Mouse (Mus musculus): ENCODE measurements around the gene E430018J23Rik. TPM values are rescaled to one million over a fixed set of nuclear protein-coding genes. Genes with fewer than 3 reads are reported as not detected.

The E430018J23Rik gene
- total and polyA plus RNA-seq, 2 experiments from 2014 or later, result 1.4 to 9.1 TPM

- TF ChIP-seq CTCF (IDR thresholded peaks at IDR 0.05), result no peak
- Histone ChIP-seq H3K4me3 (ENCODE audit: low read depth, low read length) (peak within 1 kb of the TSS; percentile 88), H3K9ac (replicated peaks; ENCODE audit: low read length, poor library complexity, severe bottlenecking) (peak within 1 kb of the TSS; percentile 98), H3K4me2 (ENCODE audit: low read depth, low read length, poor library complexity, severe bottlenecking) (peak within 1 kb of the TSS; percentile 89), H3K27ac (ENCODE audit: low read depth, low read length) (peak within 1 kb of the TSS; percentile 97), H3K4me1 (ENCODE audit: insufficient read depth, low read length) (peaks cover 3% of the 10 kb centered on the region), H3K36me3 (ENCODE audit: insufficient read depth, low read length) (peaks cover 7% of the 10 kb centered on the region; the same call in 1 of the 2 replicates), H3K9me3 (ENCODE audit: low read length) (no peaks in the 10 kb centered on the region), H3K27me3 (ENCODE audit: insufficient read depth, low read length) (no peaks in the 10 kb centered on the region)
- peak; percentile 94 for ATAC-seq (ENCODE audit: low FRiP score)
- DNase-seq (ENCODE audit: low spot score), result peak; percentile 94
- under 1% methylated on average over 56 of the region's 76 CpGs for WGBS
These were observed 47.7 kb downstream of the E430018J23Rik start, which contains the start of gene Zfp768 for GRCm38 (mm10) chr7:127345512-127346325. Gene Zfp768 (minus strand): TSS chr7:127345589.

GRCm38 (mm10) chr7:127345092-127345491, 48.3 kb downstream of the E430018J23Rik start:
- Histone ChIP-seq H3K36me3 (ENCODE audit: insufficient read depth, low read length) (peaks cover 7% of the 10 kb centered on the region; the same call in 1 of the 2 replicates), H3K4me3 (ENCODE audit: low read depth, low read length) (peak overlapping the region; percentile 88), H3K4me1 (ENCODE audit: insufficient read depth, low read length) (peaks cover 3% of the 10 kb centered on the region), H3K9me3 (ENCODE audit: low read length) (no peaks in the 10 kb centered on the region), H3K4me2 (ENCODE audit: low read depth, low read length, poor library complexity, severe bottlenecking) (peak overlapping the region; percentile 89), H3K9ac (replicated peaks; ENCODE audit: low read length, poor library complexity, severe bottlenecking) (peak overlapping the region; percentile 98), H3K27ac (ENCODE audit: low read depth, low read length) (peak overlapping the region; percentile 97), H3K27me3 (ENCODE audit: insufficient read depth, low read length) (no peaks in the 10 kb centered on the region)
- ATAC-seq (ENCODE audit: low FRiP score), result peak; percentile 20; the same call in 1 of the 2 replicates
- WGBS, result under 1% methylated on average over 39 of the region's 42 CpGs
- DNase-seq (ENCODE audit: low spot score), result no peak
- no peak for TF ChIP-seq CTCF (IDR thresholded peaks at IDR 0.05)

GRCm38 (mm10) chr7:127344371-127344770, 49.1 kb downstream of the E430018J23Rik start:
- peak overlapping the region; percentile 98; the same call in 1 of the 2 replicates for H3K9ac ChIP-seq (replicated peaks; ENCODE audit: low read length, poor library complexity, severe bottlenecking)
- peaks cover 3% of the 10 kb centered on the region for H3K4me1 ChIP-seq (ENCODE audit: insufficient read depth, low read length)
- peak overlapping the region; percentile 88 for H3K4me3 ChIP-seq (ENCODE audit: low read depth, low read length)
- H3K27me3 ChIP-seq (ENCODE audit: insufficient read depth, low read length), result no peaks in the 10 kb centered on the region
- ATAC-seq (ENCODE audit: low FRiP score), result no peak
- WGBS, result 90% methylated on average over 8 of the region's 8 CpGs
- no peak for TF ChIP-seq CTCF (IDR thresholded peaks at IDR 0.05)
- H3K36me3 ChIP-seq (ENCODE audit: insufficient read depth, low read length), result peaks cover 7% of the 10 kb centered on the region; the same call in 1 of the 2 replicates
- peak overlapping the region; percentile 89 for H3K4me2 ChIP-seq (ENCODE audit: low read depth, low read length, poor library complexity, severe bottlenecking)
- H3K27ac ChIP-seq (ENCODE audit: low read depth, low read length), result no peak overlapping the region
- no peak for DNase-seq (ENCODE audit: low spot score)
- no peaks in the 10 kb centered on the region for H3K9me3 ChIP-seq (ENCODE audit: low read length)

GRCm38 (mm10) chr7:127343351-127344019, 49.9 kb downstream of the E430018J23Rik start:
- no peak for DNase-seq (ENCODE audit: low spot score)
- no peak for ATAC-seq (ENCODE audit: low FRiP score)
- Histone ChIP-seq H3K4me1 (ENCODE audit: insufficient read depth, low read length) (peaks cover 3% of the 10 kb centered on the region), H3K4me3 (ENCODE audit: low read depth, low read length) (no peak overlapping the region), H3K9me3 (ENCODE audit: low read length) (no peaks in the 10 kb centered on the region), H3K36me3 (ENCODE audit: insufficient read depth, low read length) (peaks cover 7% of the 10 kb centered on the region; the same call in 1 of the 2 replicates), H3K4me2 (ENCODE audit: low read depth, low read length, poor library complexity, severe bottlenecking) (no peak overlapping the region), H3K27me3 (ENCODE audit: insufficient read depth, low read length) (no peaks in the 10 kb centered on the region), H3K27ac (ENCODE audit: low read depth, low read length) (no peak overlapping the region), H3K9ac (replicated peaks; ENCODE audit: low read length, poor library complexity, severe bottlenecking) (no peak overlapping the region)
- no peak for TF ChIP-seq CTCF (IDR thresholded peaks at IDR 0.05)
- 95% methylated on average over 38 of the region's 38 CpGs for WGBS

- H3K9ac ChIP-seq (replicated peaks; ENCODE audit: low read length, poor library complexity, severe bottlenecking), result no peak overlapping the region
- peaks cover 3% of the 10 kb centered on the region for H3K4me1 ChIP-seq (ENCODE audit: insufficient read depth, low read length)
- no peak overlapping the region for H3K4me3 ChIP-seq (ENCODE audit: low read depth, low read length)
- no peak for DNase-seq (ENCODE audit: low spot score)
- H3K27me3 ChIP-seq (ENCODE audit: insufficient read depth, low read length), result no peaks in the 10 kb centered on the region
- H3K4me2 ChIP-seq (ENCODE audit: low read depth, low read length, poor library complexity, severe bottlenecking), result no peak overlapping the region
- H3K9me3 ChIP-seq (ENCODE audit: low read length), result no peaks in the 10 kb centered on the region
- ATAC-seq (ENCODE audit: low FRiP score), result no peak
- TF ChIP-seq CTCF (IDR thresholded peaks at IDR 0.05), result no peak
- peaks cover 7% of the 10 kb centered on the region; the same call in 1 of the 2 replicates for H3K36me3 ChIP-seq (ENCODE audit: insufficient read depth, low read length)
- H3K27ac ChIP-seq (ENCODE audit: low read depth, low read length), result no peak overlapping the region
- WGBS, result 96% methylated on average over 7 of the region's 7 CpGs
These were observed 50.5 kb downstream of the E430018J23Rik start for GRCm38 (mm10) chr7:127342888-127343287.
